Mouse (Mus musculus): Measurements from ENCODE around the gene Crygn.

DNA sequence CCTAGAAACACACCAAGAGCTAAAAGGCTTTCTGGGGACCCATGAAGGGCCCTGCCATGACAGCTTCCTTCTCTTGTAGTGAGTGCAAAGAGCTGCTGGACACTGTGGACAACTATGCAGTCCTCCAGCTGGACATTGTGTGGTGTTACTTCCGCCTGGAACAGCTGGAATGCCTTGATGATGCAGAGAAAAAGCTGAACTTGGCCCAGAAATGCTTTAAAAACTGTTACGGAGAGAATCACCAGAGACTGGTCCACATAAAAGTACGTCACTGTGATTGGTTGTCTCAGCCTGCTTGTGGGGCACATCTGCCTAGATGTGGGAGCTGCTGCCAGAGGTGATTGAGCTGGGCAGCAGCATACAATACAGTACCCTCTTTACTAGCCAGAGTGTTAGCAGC is 56.5 kb downstream of the Crygn start:
- TF ChIP-seq CTCF (IDR thresholded peaks at IDR 0.05; ENCODE audit: control insufficient read depth, insufficient read depth, low read length) (no peak), POLR2A (IDR thresholded peaks at IDR 0.05; ENCODE audit: borderline replicate concordance, control insufficient read depth, low read depth, low read length) (no peak)

Measured in bone marrow, adult 2 months (tissue).